Mouse (Mus musculus) CD8-positive naive resting alpha-beta T cell, adult 2 months (primary cell): Measurements from ENCODE around the gene Exoc7.

Experiments used
- DNase-seq, 2 experiments: peaks; one replicate each; pipeline ENCODE4 v3.0.0; 2022; ENCODE audit warnings: low read depth in 2 of 2, low spot score in 2 of 2

Exoc7 gene

DNA sequence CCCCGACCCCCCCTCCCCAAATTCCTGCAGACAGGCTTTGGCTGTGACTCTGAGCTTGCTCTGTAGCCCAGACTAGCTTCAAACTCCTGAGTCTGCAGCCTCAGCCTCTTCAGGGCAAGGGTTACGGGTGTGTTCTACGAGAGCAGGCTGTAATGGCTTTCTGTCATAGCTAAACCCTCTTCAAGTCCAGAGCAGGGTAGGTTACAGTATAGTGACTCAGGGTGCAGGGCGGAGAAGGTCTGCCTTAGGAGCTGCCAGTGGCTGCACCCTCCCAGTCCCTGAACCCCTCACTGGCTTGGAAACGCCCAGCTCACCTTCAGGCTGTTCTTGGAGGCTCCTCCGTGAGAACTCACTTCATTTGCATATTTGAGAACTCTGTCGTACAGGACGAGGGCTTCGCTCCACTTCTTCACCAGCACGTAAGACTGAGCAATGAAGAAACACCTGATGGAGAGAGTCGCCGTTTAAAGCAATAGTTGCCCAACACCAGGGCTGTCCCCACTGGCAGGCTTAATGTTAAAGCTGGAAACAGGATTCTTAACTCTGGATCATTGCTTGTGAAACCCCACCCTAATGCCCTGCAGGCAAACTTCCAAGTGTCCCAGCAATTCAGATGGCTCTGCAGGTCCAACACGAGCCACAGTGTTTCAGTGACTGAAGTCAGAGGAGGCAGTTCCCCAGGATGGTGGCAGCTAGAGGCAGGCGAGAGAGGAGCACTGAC, 59.4 kb downstream of the Exoc7 start:
- DNase-seq, result no peak

GRCm38 (mm10) chr11:116245616-116246015, 61.4 kb downstream of the Exoc7 start:
- DNase-seq, result no peak

DNA sequence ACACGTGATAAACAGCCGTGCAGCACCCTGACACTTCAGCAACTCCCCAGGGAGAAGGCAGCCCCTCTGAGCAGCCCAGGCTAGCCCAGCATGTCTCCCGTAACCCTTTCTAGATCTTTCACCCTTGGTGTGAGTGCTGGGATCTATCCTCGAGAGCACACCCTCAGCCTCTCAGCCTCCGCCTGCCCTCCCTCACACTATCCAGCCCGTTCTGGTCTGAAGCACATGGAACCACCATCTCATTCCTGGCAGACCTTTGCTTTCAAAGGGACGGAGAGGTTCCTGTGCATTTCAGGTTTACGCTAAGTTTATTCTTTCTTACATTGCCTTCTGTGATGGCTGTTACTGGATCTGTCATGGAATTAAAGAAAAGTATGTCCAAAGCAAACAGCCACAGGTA, 62.5 kb downstream of the Exoc7 start:
- no peak for DNase-seq

DNA sequence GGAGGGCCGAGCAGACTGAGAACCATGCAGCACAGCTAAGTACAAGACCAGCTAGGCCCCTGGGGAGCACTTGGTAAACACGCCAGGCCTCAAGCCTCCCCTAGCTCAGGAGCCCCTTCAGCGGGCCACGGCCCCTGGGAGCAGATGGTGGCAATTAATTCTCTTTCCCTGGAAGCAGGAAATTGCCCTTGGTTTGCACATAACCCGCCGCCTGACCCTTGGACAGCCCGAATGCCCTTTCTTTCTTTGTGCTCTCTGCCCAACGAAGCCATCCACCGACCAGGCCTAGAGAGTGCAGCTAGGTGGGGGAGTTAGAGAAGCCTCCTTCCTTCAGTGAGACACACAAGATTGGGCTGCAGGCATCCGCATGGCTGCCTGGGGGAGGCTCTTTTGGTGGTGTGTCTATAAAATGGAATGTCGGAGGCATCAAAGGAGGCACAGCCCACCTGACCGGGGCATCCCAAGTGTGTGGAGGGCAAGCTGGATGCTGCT, 65.2 kb downstream of the Exoc7 start:
- DNase-seq, result no peak

- no peak for DNase-seq
Measured at GRCm38 (mm10) chr11:116239797-116240196, 67.2 kb downstream of the Exoc7 start.
